Mouse (Mus musculus): ENCODE measurements around the gene Edf1. TPM values are rescaled to one million over a fixed set of nuclear protein-coding genes. Genes with fewer than 3 reads are reported as not detected.

Edf1 gene
- polyA plus RNA-seq, 1 experiment, result 270 TPM

DNA sequence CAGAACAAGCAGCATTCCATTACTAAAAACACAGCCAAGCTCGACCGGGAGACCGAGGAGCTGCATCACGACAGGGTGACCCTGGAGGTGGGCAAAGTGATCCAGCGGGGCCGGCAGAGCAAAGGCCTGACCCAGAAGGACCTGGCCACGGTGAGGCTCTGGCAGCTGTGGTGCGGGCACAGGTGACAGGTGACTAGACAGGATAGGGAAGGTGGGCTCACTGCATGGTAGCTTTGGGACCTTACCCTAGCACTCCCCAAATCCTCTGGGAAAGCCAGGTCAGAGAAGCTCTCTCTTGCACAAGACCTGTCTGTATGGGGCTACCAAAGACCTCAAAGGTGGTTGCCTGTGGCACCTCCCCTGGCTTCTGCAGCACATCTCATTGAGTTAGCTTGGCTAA is 2.9 kb downstream of the Edf1 start:
- no peak overlapping the region for H3K27ac ChIP-seq (ENCODE audit: insufficient read depth, low read length)
- no peak for TF ChIP-seq CTCF (IDR thresholded peaks at IDR 0.05; ENCODE audit: extremely low read depth, insufficient read depth, low read length)
- TF ChIP-seq POLR2A (IDR thresholded peaks at IDR 0.05; ENCODE audit: extremely low read depth, insufficient read depth, low read length), result no peak
- H3K4me1 ChIP-seq (ENCODE audit: control insufficient read depth, insufficient read depth, low read length), result peaks cover 5% of the 10 kb centered on the region; the same call in 1 of the 2 replicates

DNA sequence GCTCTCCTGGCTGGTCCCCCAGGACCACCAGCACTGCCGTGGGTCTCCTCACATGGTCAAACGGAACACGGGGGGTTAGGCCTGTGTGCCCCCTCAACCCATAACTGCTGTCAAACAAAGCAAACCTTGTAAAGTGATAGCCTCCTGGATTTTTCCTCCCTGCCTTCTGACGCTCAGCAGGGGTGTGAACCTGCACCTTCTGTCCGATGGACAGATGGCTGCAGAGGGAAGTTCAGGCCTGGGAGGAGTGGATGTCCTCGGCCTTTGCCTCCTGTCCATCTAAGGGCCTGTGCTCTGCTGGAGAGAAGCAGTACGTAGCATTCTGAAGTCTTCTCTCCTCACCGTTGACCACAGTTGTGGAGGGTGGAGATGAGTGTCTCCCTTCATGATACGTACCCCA is 4.3 kb downstream of the Edf1 start:
- H3K27ac ChIP-seq (ENCODE audit: insufficient read depth, low read length), result no peak overlapping the region

More for the DNA sequence above, 2.9 kb downstream of the Edf1 start:
- no peak overlapping the region for H3K4me3 ChIP-seq (ENCODE audit: insufficient read depth, low read length)

DNA sequence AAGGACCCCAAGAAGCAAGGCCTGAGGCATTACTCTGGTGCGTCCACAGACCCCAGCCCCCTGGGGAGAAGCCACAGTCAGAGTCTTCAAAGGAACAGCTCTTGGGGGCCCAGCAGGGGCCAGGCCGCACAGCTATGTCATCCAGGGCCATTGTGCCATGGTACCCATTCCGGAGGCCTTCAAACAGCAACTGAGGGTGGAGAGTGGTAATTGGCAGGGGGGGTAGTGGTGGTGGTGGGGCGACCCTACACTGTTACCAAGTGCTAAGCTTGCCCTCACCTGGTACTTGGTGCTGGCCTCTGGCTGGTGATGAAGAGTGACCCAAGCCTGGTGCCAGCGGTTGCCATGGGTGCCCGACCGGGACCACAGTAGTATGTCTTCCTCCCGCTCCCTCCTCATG is 8.1 kb downstream of the Edf1 start:
- no peak for TF ChIP-seq POLR2A (IDR thresholded peaks at IDR 0.05; ENCODE audit: extremely low read depth, insufficient read depth, low read length)
- no peak for TF ChIP-seq CTCF (IDR thresholded peaks at IDR 0.05; ENCODE audit: extremely low read depth, insufficient read depth, low read length)
- H3K4me1 ChIP-seq (ENCODE audit: control insufficient read depth, insufficient read depth, low read length), result no peaks in the 10 kb centered on the region
- H3K4me3 ChIP-seq (ENCODE audit: insufficient read depth, low read length), result no peak overlapping the region
- H3K27ac ChIP-seq (ENCODE audit: insufficient read depth, low read length), result no peak overlapping the region

More for the DNA sequence above, 4.3 kb downstream of the Edf1 start:
- TF ChIP-seq POLR2A (IDR thresholded peaks at IDR 0.05; ENCODE audit: extremely low read depth, insufficient read depth, low read length) (no peak), CTCF (IDR thresholded peaks at IDR 0.05; ENCODE audit: extremely low read depth, insufficient read depth, low read length) (no peak)
- Histone ChIP-seq H3K4me1 (ENCODE audit: control insufficient read depth, insufficient read depth, low read length) (peaks cover 5% of the 10 kb centered on the region; the same call in 1 of the 2 replicates), H3K4me3 (ENCODE audit: insufficient read depth, low read length) (no peak overlapping the region)

DNA sequence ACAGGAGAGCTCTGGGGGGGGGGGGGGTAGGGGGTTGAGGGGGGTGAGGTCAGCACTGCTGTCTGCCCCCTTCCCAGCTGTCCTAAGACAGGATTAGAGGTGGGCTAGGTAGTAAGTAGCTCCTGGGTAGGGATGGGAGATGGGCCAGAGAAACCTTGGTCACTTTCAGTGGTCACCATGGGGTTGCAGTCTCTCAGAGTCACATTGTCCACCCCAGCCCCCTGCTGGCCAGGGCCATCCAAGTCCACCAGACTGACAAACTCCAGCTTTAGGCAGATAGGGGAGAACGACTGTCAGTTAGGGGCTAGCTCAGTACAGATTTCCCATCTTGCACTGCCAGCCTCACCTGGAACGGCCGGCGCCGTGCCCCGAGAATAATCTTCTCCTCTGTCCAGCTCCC is 8.9 kb downstream of the Edf1 start:
- Histone ChIP-seq H3K27ac (ENCODE audit: insufficient read depth, low read length) (no peak overlapping the region), H3K4me3 (ENCODE audit: insufficient read depth, low read length) (no peak overlapping the region), H3K4me1 (ENCODE audit: control insufficient read depth, insufficient read depth, low read length) (no peaks in the 10 kb centered on the region)
- TF ChIP-seq POLR2A (IDR thresholded peaks at IDR 0.05; ENCODE audit: extremely low read depth, insufficient read depth, low read length) (no peak), CTCF (IDR thresholded peaks at IDR 0.05; ENCODE audit: extremely low read depth, insufficient read depth, low read length) (no peak)

DNA sequence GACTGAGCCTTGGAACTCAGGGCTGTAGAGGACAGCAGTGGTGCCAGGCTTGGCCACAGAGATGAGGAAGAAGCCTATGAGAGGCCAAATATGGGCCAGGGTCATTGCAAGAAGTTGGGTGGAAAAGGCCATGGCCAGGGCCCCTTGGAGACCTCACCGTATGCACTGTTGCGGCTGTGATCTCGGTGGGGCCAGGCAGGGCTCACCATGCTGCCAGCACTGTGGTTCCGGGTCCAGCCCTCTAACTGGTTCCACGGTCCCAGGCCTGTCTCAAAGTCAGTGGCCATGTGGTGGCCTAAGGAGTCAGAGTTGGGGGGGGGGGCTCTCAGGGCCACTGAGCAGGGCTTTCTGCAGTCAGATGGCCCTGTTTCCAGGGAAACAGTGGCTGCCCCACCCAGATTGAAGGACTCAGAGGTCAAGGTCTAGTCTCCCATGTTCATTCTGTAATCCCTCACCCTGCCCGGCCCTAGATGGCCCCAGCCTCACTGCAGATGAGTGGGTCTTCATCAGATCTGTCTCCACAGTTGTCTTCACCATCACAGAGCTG is 10.9 kb downstream of the Edf1 start:
- TF ChIP-seq POLR2A (IDR thresholded peaks at IDR 0.05; ENCODE audit: extremely low read depth, insufficient read depth, low read length) (no peak), CTCF (IDR thresholded peaks at IDR 0.05; ENCODE audit: extremely low read depth, insufficient read depth, low read length) (no peak)
- Histone ChIP-seq H3K4me1 (ENCODE audit: control insufficient read depth, insufficient read depth, low read length) (no peaks in the 10 kb centered on the region), H3K27ac (ENCODE audit: insufficient read depth, low read length) (no peak overlapping the region), H3K4me3 (ENCODE audit: insufficient read depth, low read length) (no peak overlapping the region)

DNA sequence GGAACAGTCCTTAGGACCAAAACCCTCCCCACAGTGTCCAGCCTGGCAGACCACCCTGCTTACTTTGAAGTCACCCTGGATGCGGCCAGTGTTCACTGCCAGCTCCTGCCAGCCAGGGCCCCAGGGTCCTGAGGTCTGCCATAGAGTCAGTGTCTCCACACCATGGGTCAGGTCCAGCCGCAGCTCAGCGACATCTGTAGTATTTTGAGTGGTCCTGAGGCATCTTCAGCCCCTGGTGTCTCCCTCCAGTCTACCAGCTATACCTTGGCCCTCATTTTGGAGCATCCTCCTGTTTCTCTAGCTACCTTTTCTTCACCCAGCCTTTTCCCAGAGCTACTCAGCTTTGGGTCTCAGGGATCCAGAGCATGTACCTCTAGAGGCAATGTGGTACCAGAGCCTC is 11.7 kb downstream of the Edf1 start:
- H3K4me1 ChIP-seq (ENCODE audit: control insufficient read depth, insufficient read depth, low read length), result 0 out of 2 replicates have a peak, but pooled peaks cover 2% of the 10 kb centered on the region
- H3K4me3 ChIP-seq (ENCODE audit: insufficient read depth, low read length), result no peak overlapping the region
- TF ChIP-seq CTCF (IDR thresholded peaks at IDR 0.05; ENCODE audit: extremely low read depth, insufficient read depth, low read length) (no peak), POLR2A (IDR thresholded peaks at IDR 0.05; ENCODE audit: extremely low read depth, insufficient read depth, low read length) (no peak)
- H3K27ac ChIP-seq (ENCODE audit: insufficient read depth, low read length), result no peak overlapping the region

DNA sequence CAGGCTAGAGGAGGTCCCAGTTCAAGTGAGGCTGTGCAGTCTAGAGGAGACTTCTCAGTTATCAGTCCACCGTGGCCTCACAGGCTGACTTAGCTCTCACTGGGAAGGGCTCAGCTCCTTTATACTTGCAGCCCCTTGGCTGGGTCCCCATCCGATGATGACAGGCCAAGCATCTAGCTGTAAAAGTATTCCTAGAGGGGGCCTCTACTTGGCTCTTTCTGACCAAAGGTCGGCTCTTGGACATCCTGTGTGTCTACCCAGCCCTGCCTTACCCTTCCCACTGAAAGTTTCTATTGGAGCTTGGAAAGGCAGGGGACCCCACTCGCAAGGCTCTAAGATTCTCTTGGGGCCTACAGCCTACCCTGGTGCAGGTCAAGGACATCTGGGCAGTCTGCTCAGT is 13.6 kb downstream of the Edf1 start:
- Histone ChIP-seq H3K4me1 (ENCODE audit: control insufficient read depth, insufficient read depth, low read length) (peaks cover 5% of the 10 kb centered on the region), H3K27ac (ENCODE audit: insufficient read depth, low read length) (no peak overlapping the region), H3K4me3 (ENCODE audit: insufficient read depth, low read length) (no peak overlapping the region)
- TF ChIP-seq POLR2A (IDR thresholded peaks at IDR 0.05; ENCODE audit: extremely low read depth, insufficient read depth, low read length) (no peak), CTCF (IDR thresholded peaks at IDR 0.05; ENCODE audit: extremely low read depth, insufficient read depth, low read length) (no peak)

DNA sequence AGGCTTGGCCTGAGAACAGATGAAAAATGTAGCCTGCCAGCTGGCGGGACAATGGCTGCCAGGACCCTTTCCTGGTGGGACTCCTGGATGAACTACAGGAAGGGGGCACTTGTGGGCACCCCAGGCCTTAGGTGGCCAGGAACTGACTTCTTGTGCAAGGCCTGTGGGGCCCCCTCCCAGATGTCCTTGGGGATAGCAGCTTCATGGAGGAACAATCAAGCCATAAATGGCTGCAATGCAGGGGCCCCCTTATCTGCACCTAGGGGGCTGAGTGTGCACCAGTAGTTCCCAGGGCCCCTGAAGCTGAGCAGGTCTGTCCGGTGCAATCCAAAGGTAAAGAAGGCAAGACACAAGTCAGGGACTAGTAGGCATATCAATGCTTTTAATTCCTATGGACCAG is 15.4 kb downstream of the Edf1 start:
- no peak overlapping the region for H3K27ac ChIP-seq (ENCODE audit: insufficient read depth, low read length)
- TF ChIP-seq CTCF (IDR thresholded peaks at IDR 0.05; ENCODE audit: extremely low read depth, insufficient read depth, low read length) (no peak), POLR2A (IDR thresholded peaks at IDR 0.05; ENCODE audit: extremely low read depth, insufficient read depth, low read length) (no peak)
- peaks cover 6% of the 10 kb centered on the region for H3K4me1 ChIP-seq (ENCODE audit: control insufficient read depth, insufficient read depth, low read length)
- no peak overlapping the region for H3K4me3 ChIP-seq (ENCODE audit: insufficient read depth, low read length)

DNA sequence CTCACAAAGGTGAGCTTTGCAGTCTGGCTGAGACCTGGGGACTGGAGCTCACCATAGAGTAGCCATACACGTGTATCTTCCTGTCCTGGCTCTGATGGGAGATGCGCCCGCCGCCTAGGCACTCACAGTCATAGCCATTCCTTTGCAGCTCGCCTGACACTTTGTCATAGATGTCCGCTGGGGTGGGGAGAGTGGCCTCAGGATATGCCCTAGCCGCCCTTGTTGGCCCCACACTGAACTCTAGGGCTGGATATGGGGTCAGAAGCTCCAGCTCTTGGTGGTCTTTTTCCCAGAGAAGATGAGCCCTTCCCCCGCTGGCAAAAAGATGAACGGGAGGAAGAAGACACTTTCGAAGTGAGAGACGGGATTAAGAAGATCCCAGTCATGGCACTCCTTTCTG is 16.5 kb downstream of the Edf1 start:
- TF ChIP-seq POLR2A (IDR thresholded peaks at IDR 0.05; ENCODE audit: extremely low read depth, insufficient read depth, low read length), result no peak
- no peak for TF ChIP-seq CTCF (IDR thresholded peaks at IDR 0.05; ENCODE audit: extremely low read depth, insufficient read depth, low read length)
- Histone ChIP-seq H3K4me3 (ENCODE audit: insufficient read depth, low read length) (peak overlapping the region; percentile 39), H3K27ac (ENCODE audit: insufficient read depth, low read length) (no peak overlapping the region)

DNA sequence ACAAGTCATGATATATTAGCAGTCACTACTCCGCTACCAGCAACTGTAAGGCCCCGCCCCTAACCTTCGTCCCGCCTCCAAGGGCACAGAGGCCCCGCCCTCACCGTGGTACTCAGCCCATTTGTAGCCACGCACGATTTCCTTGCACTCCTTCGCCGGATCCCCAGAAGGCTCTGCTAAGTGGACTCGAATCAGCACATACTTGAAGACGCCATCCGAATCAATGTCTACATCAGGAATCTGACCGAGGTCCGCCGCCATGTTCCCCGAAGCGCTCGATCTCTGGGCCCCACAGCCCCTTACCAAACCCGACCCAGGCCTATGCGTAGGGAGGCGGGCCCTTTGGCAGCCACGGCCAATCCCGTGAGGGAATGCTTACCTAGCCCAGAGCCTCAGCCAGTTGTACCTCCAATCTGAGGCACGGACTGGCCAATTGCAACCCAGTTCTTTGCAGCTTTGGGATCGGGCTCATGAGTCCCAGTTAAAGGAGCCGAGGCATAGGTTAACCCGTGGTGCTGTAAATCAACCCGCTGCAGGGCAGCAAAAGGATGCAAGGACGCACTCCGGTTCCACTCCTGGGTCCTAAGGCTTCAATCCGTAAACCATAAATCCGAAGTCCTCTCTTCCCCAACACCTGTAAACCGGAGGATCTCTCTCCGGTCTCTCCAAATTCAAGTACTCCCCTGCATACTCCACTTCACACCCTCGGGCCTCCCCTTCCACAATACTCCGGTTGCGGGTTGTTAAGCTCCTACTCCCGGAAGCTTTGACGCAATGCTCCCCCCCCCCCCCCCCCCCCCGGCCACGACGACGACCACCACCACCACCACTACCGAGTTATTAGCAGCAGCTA is 17.2 kb downstream of the Edf1 start, which contains the start of the genes Mamdc4 and Phpt1:
Gene Mamdc4, minus strand, starts transcription at position 267 of the 853 bp plus-strand sequence.
Gene Phpt1, minus strand, starts transcription at position 646 of the 853 bp plus-strand sequence.
- Histone ChIP-seq H3K4me3 (ENCODE audit: insufficient read depth, low read length) (peak within 1 kb of the TSS; percentile 39), H3K4me1 (ENCODE audit: control insufficient read depth, insufficient read depth, low read length) (peaks cover 6% of the 10 kb centered on the region), H3K27ac (ENCODE audit: insufficient read depth, low read length) (peak within 1 kb of the TSS; percentile 29)
- TF ChIP-seq POLR2A (IDR thresholded peaks at IDR 0.05; ENCODE audit: extremely low read depth, insufficient read depth, low read length), result peak; percentile 68
- no peak for TF ChIP-seq CTCF (IDR thresholded peaks at IDR 0.05; ENCODE audit: extremely low read depth, insufficient read depth, low read length)

More for the DNA sequence above, 16.5 kb downstream of the Edf1 start:
- peaks cover 6% of the 10 kb centered on the region for H3K4me1 ChIP-seq (ENCODE audit: control insufficient read depth, insufficient read depth, low read length)

All from cortical plate, adult 2 months (tissue).